Mouse (Mus musculus) myocyte (in vitro differentiated cells): ENCODE results near the gene Gm1110.
"Not testable (repeated sequence)": the region's sequence is repeated elsewhere in the genome, so short reads cannot be mapped to it uniquely, and the experiment has no call there.

Experiments used
- MAX ChIP-seq: IDR thresholded peaks from one replicate; pipeline ENCODE4 v1.6.1; 2011; ENCODE audit warnings: low read depth, mild to moderate bottlenecking, control low read depth
- MYOD1 ChIP-seq, 3 experiments: IDR thresholded peaks; one replicate each; pipeline ENCODE4 v1.6.1; 2011; ENCODE audit warnings: control low read depth in 2 of 3, low read depth in 2 of 3, mild to moderate bottlenecking in 2 of 3, moderate library complexity in 1 of 3; ENCODE audit not compliant: insufficient read length in 2 of 3, control insufficient read depth in 1 of 3
- MYOG ChIP-seq, 3 experiments: IDR thresholded peaks; one replicate each; pipeline ENCODE4 v1.6.1; 2011; ENCODE audit warnings: control low read depth in 2 of 3, low read depth in 2 of 3, mild to moderate bottlenecking in 2 of 3; ENCODE audit not compliant: insufficient read length in 2 of 3, control insufficient read depth in 1 of 3, insufficient read depth in 1 of 3
- POLR2A ChIP-seq: IDR thresholded peaks from one replicate; pipeline ENCODE4 v1.6.1; 2011; ENCODE audit warnings: low read depth, mild to moderate bottlenecking, control low read depth, moderate library complexity; ENCODE audit not compliant: insufficient read length
- POLR2AphosphoS2 ChIP-seq: IDR thresholded peaks from one replicate; pipeline ENCODE4 v1.6.1; 2011; ENCODE audit warnings: low read depth, control low read depth; ENCODE audit not compliant: insufficient read length
- REST ChIP-seq: IDR thresholded peaks from one replicate; pipeline ENCODE4 v1.6.1; 2011; ENCODE audit warnings: mild to moderate bottlenecking, control low read depth, moderate library complexity; ENCODE audit not compliant: insufficient read depth, insufficient read length
- TCF12 ChIP-seq: IDR thresholded peaks from one replicate; pipeline ENCODE4 v1.6.1; 2011; ENCODE audit warnings: mild to moderate bottlenecking, control low read depth; ENCODE audit not compliant: poor library complexity, insufficient read depth, severe bottlenecking
- TCF3 ChIP-seq: IDR thresholded peaks from one replicate; pipeline ENCODE4 v1.6.1; 2011; ENCODE audit warnings: low read depth, control low read depth; ENCODE audit not compliant: insufficient read length
- USF1 ChIP-seq: IDR thresholded peaks from one replicate; pipeline ENCODE4 v1.6.1; 2011; ENCODE audit warnings: low read depth, mild to moderate bottlenecking, control low read depth, moderate library complexity

DNA sequence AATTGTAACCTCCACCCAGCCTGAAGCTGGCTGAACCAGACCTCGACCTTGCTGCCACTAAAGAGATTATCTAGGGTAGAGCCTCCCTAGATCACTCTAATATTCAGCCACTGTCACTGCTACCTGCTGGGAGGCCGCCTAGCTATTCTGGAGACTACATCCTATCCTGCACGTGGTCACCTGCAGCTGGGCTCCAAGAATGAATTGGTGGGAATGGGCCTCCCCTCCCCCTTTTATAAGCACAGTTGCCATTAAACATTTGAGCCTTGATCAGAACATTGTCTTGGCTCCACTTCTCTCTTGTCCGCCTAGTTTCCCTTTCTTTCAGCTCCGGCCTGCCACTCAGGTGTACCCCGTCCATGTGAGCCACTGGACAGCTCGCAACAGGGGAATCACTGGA, 53.1 kb downstream of the Gm1110 start:
- not testable (repeated sequence) for TF ChIP-seq POLR2A; MYOD1 (IDR thresholded peaks at IDR 0.05; ENCODE audit: control insufficient read depth in 1 of 3, insufficient read length in 2 of 3, low read depth in 2 of 3); TCF3; POLR2AphosphoS2; TCF12; MAX; USF1; MYOG (IDR thresholded peaks at IDR 0.05; ENCODE audit: control insufficient read depth in 1 of 3, insufficient read depth in 1 of 3, insufficient read length in 2 of 3, low read depth in 2 of 3); REST
